Mouse (Mus musculus) MEL (cell line): ENCODE measurements around the gene Slmap. TPM values are rescaled to one million over a fixed set of nuclear protein-coding genes. Genes with fewer than 3 reads are reported as not detected.

Experiments
- DNase-seq: peaks from one replicate; pipeline ENCODE4 v3.0.0; 2011; ENCODE audit warnings: low read depth, low spot score
- H3K27ac ChIP-seq: 2 replicates; pipeline ENCODE4 v1.5.1; 2012; ENCODE audit warnings: low read depth, mild to moderate bottlenecking, control low read depth, low read length, moderate library complexity; ENCODE audit not compliant: control insufficient read depth
- H3K27me3 ChIP-seq, 2 experiments: fragments of 150-350 bp in 1 of 2; sonication (generic) in 1 of 2; 2 replicates each; pipeline ENCODE4 v1.6.1; 2012; ENCODE audit warnings: low read length in 2 of 2, mild to moderate bottlenecking in 2 of 2, improper control_type of control experiment in 1 of 2, moderate library complexity in 1 of 2; ENCODE audit not compliant: insufficient read depth in 2 of 2, control insufficient read depth in 1 of 2
- H3K36me3 ChIP-seq, 2 experiments: 2 replicates each; pipeline ENCODE4 v1.6.1; 2012 to 2014; ENCODE audit warnings: low read length in 2 of 2, improper control_type of control experiment in 1 of 2, inconsistent platforms in 1 of 2, mild to moderate bottlenecking in 1 of 2; ENCODE audit not compliant: insufficient read depth in 2 of 2, control insufficient read depth in 1 of 2
- H3K4me1 ChIP-seq, 2 experiments: fragments of 150-350 bp in 1 of 2; sonication (generic) in 1 of 2; 2 replicates each; pipeline ENCODE4 v1.6.1; 2012; ENCODE audit warnings: low read length in 2 of 2, improper control_type of control experiment in 1 of 2, mild to moderate bottlenecking in 1 of 2; ENCODE audit not compliant: insufficient read depth in 2 of 2, control insufficient read depth in 1 of 2
- H3K4me3 ChIP-seq, 2 experiments: fragments of 150-350 bp in 1 of 2; sonication (generic) in 1 of 2; 2 replicates each; pipeline ENCODE4 v1.5.1; 2012; ENCODE audit warnings: low read depth in 2 of 2, low read length in 2 of 2, mild to moderate bottlenecking in 2 of 2, moderate library complexity in 2 of 2, control low read depth in 1 of 2, improper control_type of control experiment in 1 of 2; ENCODE audit not compliant: control insufficient read depth in 1 of 2, insufficient read depth in 1 of 2
- H3K79me2 ChIP-seq: 2 replicates; pipeline ENCODE4 v1.6.1; 2012; ENCODE audit warnings: mild to moderate bottlenecking, low read length, moderate library complexity; ENCODE audit not compliant: control insufficient read depth, poor library complexity, insufficient read depth
- H3K9ac ChIP-seq: 2 replicates; pipeline ENCODE4 v1.6.1; 2012; ENCODE audit warnings: low read depth, mild to moderate bottlenecking, control low read depth, low read length, moderate library complexity; ENCODE audit not compliant: control insufficient read depth, poor library complexity, severe bottlenecking
- H3K9me3 ChIP-seq: fragments of 150-350 bp; sonication (generic); replicated peaks from 2 replicates; pipeline ENCODE4 v1.6.1; 2012; ENCODE audit warnings: mild to moderate bottlenecking, low read length, improper control_type of control experiment, moderate library complexity; ENCODE audit not compliant: insufficient read depth
- CHD1 ChIP-seq: IDR thresholded peaks from 2 replicates; pipeline ENCODE4 v1.6.1; 2012; ENCODE audit warnings: low read depth, mild to moderate bottlenecking, inconsistent platforms, low read length, improper control_type of control experiment
- CHD2 ChIP-seq: IDR thresholded peaks from 2 replicates; pipeline ENCODE4 v1.6.1; 2011; ENCODE audit warnings: low read length, improper control_type of control experiment
- CTCF ChIP-seq, 3 experiments: IDR thresholded peaks in 2 of 3; conservative IDR thresholded peaks in 1 of 3; 2 replicates each; pipeline ENCODE4 v1.5.1; 2011 to 2012; ENCODE audit warnings: low read length in 3 of 3, low read depth in 2 of 3, mild to moderate bottlenecking in 2 of 3, improper control_type of control experiment in 1 of 3, inconsistent platforms in 1 of 3, mixed read lengths in 1 of 3, moderate library complexity in 1 of 3; ENCODE audit not compliant: control insufficient read depth in 1 of 3, insufficient read depth in 1 of 3, poor library complexity in 1 of 3, severe bottlenecking in 1 of 3
- E2F4 ChIP-seq: IDR thresholded peaks from 2 replicates; pipeline ENCODE4 v1.6.1; 2011; ENCODE audit warnings: low read depth, low read length, improper control_type of control experiment, borderline replicate concordance
- EP300 ChIP-seq, 2 experiments: IDR thresholded peaks; 2 replicates each; pipeline ENCODE4 v1.6.1; 2011; ENCODE audit warnings: improper control_type of control experiment in 2 of 2, low read length in 2 of 2, low read depth in 1 of 2, mild to moderate bottlenecking in 1 of 2
- ETS1 ChIP-seq: IDR thresholded peaks from 2 replicates; pipeline ENCODE4 v1.6.1; 2012; ENCODE audit warnings: low read depth, mild to moderate bottlenecking, inconsistent platforms, low read length, improper control_type of control experiment, moderate library complexity
- GATA1 ChIP-seq: IDR thresholded peaks from 2 replicates; pipeline ENCODE4 v1.6.1; 2011; ENCODE audit warnings: low read depth, low read length, improper control_type of control experiment
- HCFC1 ChIP-seq: IDR thresholded peaks from 2 replicates; pipeline ENCODE4 v1.6.1; 2012; ENCODE audit warnings: low read depth, mild to moderate bottlenecking, inconsistent platforms, low read length, improper control_type of control experiment, moderate library complexity
- JUND ChIP-seq: IDR thresholded peaks from 2 replicates; pipeline ENCODE4 v1.6.1; 2011; ENCODE audit warnings: low read depth, mild to moderate bottlenecking, improper control_type of control experiment, low read length
- MAFK ChIP-seq: IDR thresholded peaks from 2 replicates; pipeline ENCODE4 v1.6.1; 2011; ENCODE audit warnings: low read depth, mild to moderate bottlenecking, low read length, improper control_type of control experiment, borderline replicate concordance
- MAZ ChIP-seq: IDR thresholded peaks from 2 replicates; pipeline ENCODE4 v1.6.1; 2012; ENCODE audit warnings: low read depth, mild to moderate bottlenecking, inconsistent platforms, low read length, improper control_type of control experiment
- MEF2A ChIP-seq: IDR thresholded peaks from 2 replicates; pipeline ENCODE4 v1.6.1; 2014; ENCODE audit warnings: low read depth, mild to moderate bottlenecking, inconsistent platforms, low read length, improper control_type of control experiment; ENCODE audit not compliant: poor library complexity, insufficient replicate concordance, severe bottlenecking; ENCODE audit errors: extremely low read depth
- MXI1 ChIP-seq: IDR thresholded peaks from 2 replicates; pipeline ENCODE4 v1.6.1; 2011; ENCODE audit warnings: mild to moderate bottlenecking, low read depth, low read length, improper control_type of control experiment
- MYB ChIP-seq: IDR thresholded peaks from 2 replicates; pipeline ENCODE4 v1.6.1; 2011; ENCODE audit warnings: mild to moderate bottlenecking, low read depth, low read length, improper control_type of control experiment
- NRF1 ChIP-seq: IDR thresholded peaks from 2 replicates; pipeline ENCODE4 v1.6.1; 2014; ENCODE audit warnings: low read depth, mild to moderate bottlenecking, inconsistent platforms, low read length, improper control_type of control experiment, moderate library complexity; ENCODE audit not compliant: poor library complexity, insufficient read depth, severe bottlenecking
- POLR2A ChIP-seq, 2 experiments: IDR thresholded peaks; 2 replicates each; pipeline ENCODE4 v1.6.1; 2011 to 2012; ENCODE audit warnings: low read length in 2 of 2, mild to moderate bottlenecking in 2 of 2, control low read depth in 1 of 2, improper control_type of control experiment in 1 of 2, low read depth in 1 of 2, moderate library complexity in 1 of 2; ENCODE audit not compliant: control insufficient read depth in 1 of 2, insufficient read depth in 1 of 2, poor library complexity in 1 of 2
- RAD21 ChIP-seq: IDR thresholded peaks from 2 replicates; pipeline ENCODE4 v1.6.1; 2011; ENCODE audit warnings: mild to moderate bottlenecking, low read depth, low read length, improper control_type of control experiment
- RCOR1 ChIP-seq: IDR thresholded peaks from 2 replicates; pipeline ENCODE4 v1.6.1; 2012; ENCODE audit warnings: low read depth, mild to moderate bottlenecking, inconsistent platforms, low read length, improper control_type of control experiment
- SIN3A ChIP-seq: IDR thresholded peaks from 2 replicates; pipeline ENCODE4 v1.6.1; 2012; ENCODE audit warnings: low read length, improper control_type of control experiment, inconsistent platforms
- SMC3 ChIP-seq: IDR thresholded peaks from 2 replicates; pipeline ENCODE4 v1.6.1; 2011; ENCODE audit warnings: low read depth, low read length, improper control_type of control experiment
- TAL1 ChIP-seq: IDR thresholded peaks from 2 replicates; pipeline ENCODE4 v1.6.1; 2012; ENCODE audit warnings: mild to moderate bottlenecking, inconsistent platforms, low read length, moderate library complexity, mixed read lengths
- TCF12 ChIP-seq: IDR thresholded peaks from 2 replicates; pipeline ENCODE4 v1.6.1; 2014; ENCODE audit warnings: low read depth, mild to moderate bottlenecking, inconsistent platforms, low read length, improper control_type of control experiment, moderate library complexity
- USF1 ChIP-seq: IDR thresholded peaks from 2 replicates; pipeline ENCODE4 v1.6.1; 2014; ENCODE audit warnings: low read depth, mild to moderate bottlenecking, inconsistent platforms, low read length, improper control_type of control experiment, moderate library complexity
- ZKSCAN1 ChIP-seq: IDR thresholded peaks from 2 replicates; pipeline ENCODE4 v1.6.1; 2012; ENCODE audit warnings: low read depth, mild to moderate bottlenecking, inconsistent platforms, low read length, improper control_type of control experiment, moderate library complexity
- ZMIZ1 ChIP-seq: IDR thresholded peaks from 2 replicates; pipeline ENCODE4 v1.6.1; 2012; ENCODE audit warnings: low read depth, mild to moderate bottlenecking, inconsistent platforms, low read length, improper control_type of control experiment, moderate library complexity
- ZNF384 ChIP-seq: IDR thresholded peaks from 2 replicates; pipeline ENCODE4 v1.6.1; 2012; ENCODE audit warnings: low read depth, mild to moderate bottlenecking, inconsistent platforms, low read length, improper control_type of control experiment
- polyA plus RNA-seq, 2 experiments: library from polyadenylated mRNA; stranded (reverse) in 1 of 2; unstranded in 1 of 2; fragments of >175 nt in 1 of 2; fragments of >200 nt in 1 of 2; gene quantifications; 2 replicates each; pipeline versions ENCODE4 v1.2.1 to v1.2.4; 2012; ENCODE audit warnings: low replicate concordance in 2 of 2, low read depth in 1 of 2; ENCODE audit not compliant: insufficient read length in 2 of 2, insufficient read depth in 1 of 2, missing spikeins in 1 of 2
- total RNA-seq: library from RNA; depleted of rRNA; stranded (reverse); fragments of 300-350 nt; gene quantifications from 2 replicates; pipeline ENCODE4 v1.2.3, GENCODE M21; 2012

Slmap gene
- total and polyA plus RNA-seq, 3 experiments: 21.4 to 41.9 TPM; not detected in 1

GRCm38 (mm10) chr14:26504541-26504940 lies 30.2 kb downstream of the Slmap start:
- Histone ChIP-seq H3K4me3 (no peak overlapping the region), H3K9ac (no peak overlapping the region), H3K27me3 (no peaks in the 10 kb centered on the region), H3K9me3 (no peaks in the 10 kb centered on the region), H3K4me1 (peaks cover 0 to 2% of the 10 kb centered on the region in 2 experiments; a peak in 2 of 4 replicates), H3K79me2 (peaks cover 25% of the 10 kb centered on the region), H3K36me3 (peaks cover 0 to 4% of the 10 kb centered on the region in 2 experiments; a peak in 2 of 4 replicates), H3K27ac (no peak overlapping the region)
- TF ChIP-seq RCOR1 (no peak), MEF2A (no peak), EP300 (IDR thresholded peaks at IDR 0.05; ENCODE audit: low read depth in 1 of 2, low read length in 2 of 2) (no peak), POLR2A (IDR thresholded peaks at IDR 0.05; ENCODE audit: control insufficient read depth in 1 of 2, insufficient read depth in 1 of 2, low read depth in 1 of 2, low read length in 2 of 2, poor library complexity in 1 of 2) (no peak), HCFC1 (no peak), TCF12 (no peak), GATA1 (no peak), MAFK (no peak), MYB (no peak), SIN3A (no peak), E2F4 (no peak), JUND (no peak), CTCF (IDR thresholded peaks at IDR 0.05 in 2 of 3, conservative IDR thresholded peaks at IDR 0.05 in 1 of 3; ENCODE audit: control insufficient read depth in 1 of 3, insufficient read depth in 1 of 3, low read depth in 2 of 3, low read length in 3 of 3, poor library complexity in 1 of 3, severe bottlenecking in 1 of 3) (no peak), ZKSCAN1 (no peak), TAL1 (no peak), ETS1 (no peak), USF1 (no peak)
- no peak for DNase-seq

- H3K9me3 ChIP-seq: no peaks in the 10 kb centered on the region
- H3K9ac ChIP-seq: no peak overlapping the region
- no peak overlapping the region for H3K4me3 ChIP-seq
- TF ChIP-seq ZMIZ1 (no peak), MYB (no peak), ZKSCAN1 (no peak), CHD2 (no peak), MXI1 (no peak), E2F4 (no peak), NRF1 (no peak), MEF2A (no peak), SMC3 (peak; percentile 6; the same call in 1 of the 2 replicates), ZNF384 (no peak), CHD1 (no peak), MAZ (no peak), CTCF (IDR thresholded peaks at IDR 0.05 in 2 of 3, conservative IDR thresholded peaks at IDR 0.05 in 1 of 3; ENCODE audit: control insufficient read depth in 1 of 3, insufficient read depth in 1 of 3, low read depth in 2 of 3, low read length in 3 of 3, poor library complexity in 1 of 3, severe bottlenecking in 1 of 3) (peak in 2 of 3 experiments; percentile 12 to 32; a peak in 2 of 6 replicates), RAD21 (peak; percentile 8)
- no peak overlapping the region for H3K27ac ChIP-seq
- peaks cover 0 to 2% of the 10 kb centered on the region in 2 experiments; a peak in 2 of 4 replicates for H3K36me3 ChIP-seq
- peaks cover 24% of the 10 kb centered on the region for H3K79me2 ChIP-seq
- DNase-seq: no peak
- H3K27me3 ChIP-seq: no peaks in the 10 kb centered on the region
- H3K4me1 ChIP-seq: no peaks in the 10 kb centered on the region
Observed at GRCm38 (mm10) chr14:26500136-26500933, 34.4 kb downstream of the Slmap start.
